Comparison of ENCODE assay signal across 1 mouse cellular context in genomic region chr19:8724392-8724791, GRCm38 (mm10).
TF ChIP-seq lines count a peak whose summit lies in the region.

No protein-coding gene starts in this region.

TF ChIP-seq in MEL, 35 proteins besides CTCF, POLR2A, EP300 and RAD21:
- TF ChIP-seq BHLHE40 (IDR thresholded peaks at IDR 0.05; ENCODE audit: borderline replicate concordance, low read depth, low read length) (no peak), CHD2 (IDR thresholded peaks at IDR 0.05; ENCODE audit: low read length) (no peak), ZKSCAN1 (IDR thresholded peaks at IDR 0.05; ENCODE audit: low read depth, low read length) (no peak), MXI1 (IDR thresholded peaks at IDR 0.05; ENCODE audit: low read depth, low read length) (peak; percentile 27; the same call in 1 of the 2 replicates), MYC (IDR thresholded peaks at IDR 0.05; ENCODE audit: low read depth, low read length) (no peak; the same call in 1 of the 2 replicates), ETS1 (IDR thresholded peaks at IDR 0.05; ENCODE audit: low read depth, low read length) (no peak; the same call in 1 of the 2 replicates), TCF12 (IDR thresholded peaks at IDR 0.05; ENCODE audit: low read depth, low read length) (no peak), ELF1 (IDR thresholded peaks at IDR 0.05; ENCODE audit: low read depth, low read length) (no peak), MAFK (IDR thresholded peaks at IDR 0.05; ENCODE audit: borderline replicate concordance, low read depth, low read length) (no peak), TAL1 (IDR thresholded peaks at IDR 0.05; ENCODE audit: low read length) (no peak), MAX (IDR thresholded peaks at IDR 0.05; ENCODE audit: low read length) (no peak), RCOR1 (IDR thresholded peaks at IDR 0.05; ENCODE audit: low read depth, low read length) (no peak), KAT2A (conservative IDR thresholded peaks at IDR 0.05; ENCODE audit: low read depth, low read length) (no peak), NRF1 (IDR thresholded peaks at IDR 0.05; ENCODE audit: insufficient read depth, low read depth, low read length, poor library complexity, severe bottlenecking) (no peak), MYB (IDR thresholded peaks at IDR 0.05; ENCODE audit: low read depth, low read length) (no peak), UBTF (IDR thresholded peaks at IDR 0.05; ENCODE audit: borderline replicate concordance, insufficient read depth, low read depth, low read length) (no peak), JUND (IDR thresholded peaks at IDR 0.05; ENCODE audit: low read depth, low read length) (no peak), NELFE (IDR thresholded peaks at IDR 0.05; ENCODE audit: low read depth, low read length) (0 out of 2 replicates have a peak, but pooled peaks have one; percentile 9), USF1 (IDR thresholded peaks at IDR 0.05; ENCODE audit: low read depth, low read length) (no peak), SMC3 (IDR thresholded peaks at IDR 0.05; ENCODE audit: low read depth, low read length) (peak; percentile 10; the same call in 1 of the 2 replicates), E2F4 (IDR thresholded peaks at IDR 0.05; ENCODE audit: borderline replicate concordance, low read depth, low read length) (no peak), ZNF384 (IDR thresholded peaks at IDR 0.05; ENCODE audit: low read depth, low read length) (no peak), MEF2A (IDR thresholded peaks at IDR 0.05; ENCODE audit: extremely low read depth, insufficient replicate concordance, low read depth, low read length, poor library complexity, severe bottlenecking) (no peak), GABPA (IDR thresholded peaks at IDR 0.05; ENCODE audit: low read depth, low read length) (no peak), ZMIZ1 (IDR thresholded peaks at IDR 0.05; ENCODE audit: low read depth, low read length) (0 out of 2 replicates have a peak, but pooled peaks have one; percentile 24), GATA1 (IDR thresholded peaks at IDR 0.05; ENCODE audit: low read depth, low read length) (no peak), ZC3H11A (IDR thresholded peaks at IDR 0.05; ENCODE audit: low read depth, low read length) (no peak), MAZ (IDR thresholded peaks at IDR 0.05; ENCODE audit: low read depth, low read length) (no peak), POLR2AphosphoS5 (IDR thresholded peaks at IDR 0.05; ENCODE audit: borderline replicate concordance, low read depth, low read length) (peak; percentile 70; the same call in 1 of the 2 replicates), SIN3A (IDR thresholded peaks at IDR 0.05; ENCODE audit: low read length) (no peak), POLR2AphosphoS2 (IDR thresholded peaks at IDR 0.05; ENCODE audit: low read length) (peak; percentile 14; the same call in 1 of the 2 replicates), TBP (IDR thresholded peaks at IDR 0.05; ENCODE audit: low read depth, low read length) (no peak), USF2 (IDR thresholded peaks at IDR 0.05; ENCODE audit: borderline replicate concordance in 1 of 2, insufficient read depth in 1 of 2, low read depth in 1 of 2, low read length in 2 of 2) (no peak), HCFC1 (IDR thresholded peaks at IDR 0.05; ENCODE audit: low read depth, low read length) (0 out of 2 replicates have a peak, but pooled peaks have one; percentile 19), CHD1 (IDR thresholded peaks at IDR 0.05; ENCODE audit: low read depth, low read length) (peak; percentile 1; the same call in 1 of the 2 replicates)
TF ChIP-seq in MEL: peak in this region for 8.
